Mouse (Mus musculus) limb, embryonic 12.5 days (tissue): ENCODE data around the gene D10Jhu81e. TPM values are rescaled to one million over a fixed set of nuclear protein-coding genes. Genes with fewer than 3 reads are reported as not detected.

Experiments
- ATAC-seq: fragments of 200-750 bp; cut with Nextera tagmentation; 2 replicates; pipeline ENCODE4 v1.8.0; 2017; ENCODE audit warnings: low read depth, moderate TSS enrichment; ENCODE audit not compliant: insufficient number of reproducible peaks, insufficient read depth, low FRiP score, low TSS enrichment
- H3K27ac ChIP-seq: fragments of 300-500 bp; sonication (generic); 2 replicates; pipeline ENCODE4 v1.5.1; 2016; ENCODE audit warnings: mild to moderate bottlenecking, moderate library complexity
- H3K27me3 ChIP-seq: fragments of 300-500 bp; sonication (generic); 2 replicates; pipeline ENCODE4 v1.6.1; 2016; ENCODE audit warnings: mild to moderate bottlenecking, moderate library complexity
- H3K36me3 ChIP-seq: fragments of 300-500 bp; sonication (generic); 2 replicates; pipeline ENCODE4 v1.6.1; 2016; ENCODE audit warnings: mild to moderate bottlenecking, moderate library complexity
- H3K4me1 ChIP-seq: fragments of 300-500 bp; sonication (generic); replicated peaks from 2 replicates; pipeline ENCODE4 v1.6.1; 2016
- H3K4me2 ChIP-seq: fragments of 300-500 bp; sonication (generic); 2 replicates; pipeline ENCODE4 v1.6.1; 2016; ENCODE audit warnings: mild to moderate bottlenecking, moderate library complexity
- H3K4me3 ChIP-seq: fragments of 300-500 bp; sonication (generic); replicated peaks from 2 replicates; pipeline ENCODE4 v1.5.1; 2016; ENCODE audit warnings: mild to moderate bottlenecking
- H3K9ac ChIP-seq: fragments of 300-500 bp; sonication (generic); replicated peaks from 2 replicates; pipeline ENCODE4 v1.6.1; 2016; ENCODE audit warnings: mild to moderate bottlenecking, moderate library complexity
- H3K9me3 ChIP-seq: fragments of 300-500 bp; sonication (generic); 2 replicates; pipeline ENCODE4 v1.6.1; 2016; ENCODE audit warnings: mild to moderate bottlenecking, moderate library complexity
- WGBS: fragments of 180-500 bp; shearing (Covaris S2); methylation state at CpG from one replicate; pipeline ENCODE4 v1.1.7; 2016; 5-methylcytosine and 5-hydroxymethylcytosine counted together
- polyA plus RNA-seq: library from polyadenylated mRNA; unstranded; fragments of >200 nt; fragmentation: Nextera tagmentation; extraction: Ambion mirVana; gene quantifications from 2 replicates; pipeline ENCODE4 v1.2.1, GENCODE M21; 2016

Gene D10Jhu81e
- polyA plus RNA-seq, 1 experiment from 2014 or later, result 34.0 TPM

DNA sequence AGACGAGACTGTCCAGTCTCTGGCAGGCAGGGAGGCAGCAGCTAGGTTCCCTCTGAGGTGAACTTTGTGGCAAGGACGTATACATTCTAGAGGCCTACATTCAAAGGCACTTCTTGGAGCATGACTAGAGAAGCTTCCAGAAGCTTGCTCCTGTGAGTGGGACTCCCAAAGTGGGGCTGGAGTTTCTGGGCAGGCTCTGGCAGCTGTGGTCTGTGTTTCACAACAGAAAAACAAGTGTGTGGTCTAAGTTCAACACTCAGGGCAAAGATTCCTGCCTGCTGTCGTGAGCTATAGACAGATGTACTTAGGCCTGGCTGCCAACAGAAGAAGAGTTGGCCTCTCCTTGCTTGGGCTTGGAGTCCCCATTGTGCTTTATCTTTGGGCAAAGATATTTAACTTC lies 28.7 kb downstream of the D10Jhu81e start:
- 74% methylated on average over 3 of the region's 3 CpGs for WGBS
- H3K4me2 ChIP-seq, result no peak overlapping the region
- no peaks in the 10 kb centered on the region for H3K36me3 ChIP-seq
- H3K27me3 ChIP-seq, result no peaks in the 10 kb centered on the region
- no peak overlapping the region for H3K27ac ChIP-seq
- H3K9me3 ChIP-seq, result no peaks in the 10 kb centered on the region
- ATAC-seq, result no peak
- no peak overlapping the region for H3K4me3 ChIP-seq
- H3K9ac ChIP-seq, result no peak overlapping the region
- H3K4me1 ChIP-seq, result 0 out of 2 replicates have a peak, but pooled peaks cover 8% of the 10 kb centered on the region

DNA sequence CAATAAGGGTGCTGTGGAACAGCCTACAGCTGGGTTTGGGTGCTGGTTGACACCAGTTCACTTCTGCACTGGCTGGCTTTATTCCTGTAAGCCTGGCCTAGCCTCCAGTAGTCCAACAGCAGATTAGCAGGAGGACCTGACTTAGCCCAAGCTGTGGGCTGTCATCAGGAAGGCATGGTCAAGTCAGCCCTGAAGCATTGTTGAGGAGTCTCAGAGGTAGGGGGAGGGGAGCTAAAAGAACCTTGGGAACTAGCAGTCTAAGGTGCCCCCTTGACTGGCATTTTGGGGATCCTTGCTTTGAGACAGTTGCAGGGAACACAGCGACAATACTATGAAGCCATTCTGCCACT lies 29.4 kb downstream of the D10Jhu81e start:
- WGBS, result 95% methylated on average over 1 of the region's 1 CpGs

DNA sequence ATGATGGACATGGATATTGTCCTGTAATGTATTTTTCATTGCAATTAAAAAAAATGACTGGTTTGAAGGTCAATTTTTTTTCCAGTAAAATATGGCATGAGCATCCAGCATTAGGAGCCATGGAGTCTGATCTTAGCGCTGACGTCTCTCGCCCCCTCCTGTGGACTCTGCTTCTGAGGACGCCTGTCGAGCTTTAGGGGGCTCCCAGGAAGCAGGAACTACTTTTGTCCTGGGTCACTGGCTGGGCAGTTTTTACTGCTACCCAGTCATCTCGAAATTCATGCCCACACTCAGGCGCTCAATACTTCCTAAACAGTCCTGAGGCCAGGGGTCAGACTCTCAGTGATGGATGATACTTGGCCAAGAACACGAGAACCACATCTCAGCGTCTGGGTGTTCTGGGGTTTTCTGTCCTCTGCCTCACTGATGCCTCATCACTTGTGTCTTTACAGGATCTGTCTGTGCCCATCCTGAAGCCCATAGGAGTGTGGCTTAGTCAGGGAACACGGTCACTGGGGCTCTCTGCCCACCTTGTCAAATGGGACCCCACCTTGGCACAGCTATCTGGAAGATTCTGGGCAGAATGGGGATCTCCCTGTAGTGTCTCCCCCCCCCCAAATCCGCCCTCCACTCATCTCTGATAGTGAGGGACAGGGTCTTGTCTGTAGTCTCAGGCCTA lies 29.9 kb downstream of the D10Jhu81e start:
- H3K27ac ChIP-seq, result no peak overlapping the region
- WGBS, result 75% methylated on average over 11 of the region's 11 CpGs

More for the DNA sequence above, 29.4 kb downstream of the D10Jhu81e start:
- H3K4me3 ChIP-seq, result no peak overlapping the region
- H3K36me3 ChIP-seq, result no peaks in the 10 kb centered on the region
- no peak for ATAC-seq
- no peak overlapping the region for H3K27ac ChIP-seq
- H3K9me3 ChIP-seq, result no peaks in the 10 kb centered on the region
- H3K4me2 ChIP-seq, result no peak overlapping the region
- H3K4me1 ChIP-seq, result peaks cover 12% of the 10 kb centered on the region
- no peak overlapping the region for H3K9ac ChIP-seq
- no peaks in the 10 kb centered on the region for H3K27me3 ChIP-seq

DNA sequence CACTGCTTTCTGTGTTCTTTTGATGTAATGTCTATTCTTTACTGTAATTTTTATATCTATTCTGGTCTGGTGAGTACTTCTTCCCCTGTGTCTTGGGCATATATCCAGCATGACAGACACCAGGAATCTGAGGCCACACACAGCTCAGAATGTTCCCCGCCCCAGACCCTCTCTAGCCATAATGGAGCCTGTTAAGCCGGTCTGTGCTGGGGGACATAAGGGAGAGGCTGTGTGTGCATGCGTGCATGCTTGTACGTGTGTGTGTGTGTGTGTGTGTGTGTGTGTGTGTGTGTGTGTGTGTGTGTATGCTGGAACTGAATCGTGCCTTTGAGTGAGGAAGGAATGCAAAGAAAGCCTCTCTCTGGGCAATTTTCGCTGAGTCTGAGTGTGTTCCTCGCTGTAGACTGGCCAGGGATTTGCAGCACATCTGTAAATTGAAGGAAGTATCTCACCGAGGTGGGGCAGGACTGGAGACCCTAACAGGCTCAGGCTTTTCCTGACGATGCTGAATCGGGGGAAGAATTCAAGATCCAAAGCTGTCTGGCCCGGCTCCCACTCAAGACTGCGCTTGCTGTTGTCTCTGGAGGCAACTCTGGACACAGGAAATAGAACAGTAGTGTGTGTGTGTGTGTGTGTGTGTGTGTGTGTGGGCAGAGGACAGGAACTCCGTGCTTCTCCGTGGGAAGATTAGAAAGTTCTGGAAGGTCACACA lies 30.6 kb downstream of the D10Jhu81e start:
- Histone ChIP-seq H3K27me3 (no peaks in the 10 kb centered on the region), H3K4me2 (no peak overlapping the region), H3K27ac (peak overlapping the region; percentile 64), H3K9me3 (no peaks in the 10 kb centered on the region), H3K9ac (no peak overlapping the region), H3K4me3 (no peak overlapping the region), H3K36me3 (no peaks in the 10 kb centered on the region), H3K4me1 (peaks cover 23% of the 10 kb centered on the region)
- 56% methylated on average over 14 of the region's 14 CpGs for WGBS
- ATAC-seq, result peak; percentile 54; the same call in 1 of the 2 replicates

More for the DNA sequence above, 29.9 kb downstream of the D10Jhu81e start:
- peaks cover 17% of the 10 kb centered on the region for H3K4me1 ChIP-seq
- no peak for ATAC-seq
- H3K27me3 ChIP-seq, result no peaks in the 10 kb centered on the region
- no peak overlapping the region for H3K4me3 ChIP-seq
- no peak overlapping the region for H3K9ac ChIP-seq
- H3K9me3 ChIP-seq, result no peaks in the 10 kb centered on the region
- no peaks in the 10 kb centered on the region for H3K36me3 ChIP-seq
- H3K4me2 ChIP-seq, result no peak overlapping the region

DNA sequence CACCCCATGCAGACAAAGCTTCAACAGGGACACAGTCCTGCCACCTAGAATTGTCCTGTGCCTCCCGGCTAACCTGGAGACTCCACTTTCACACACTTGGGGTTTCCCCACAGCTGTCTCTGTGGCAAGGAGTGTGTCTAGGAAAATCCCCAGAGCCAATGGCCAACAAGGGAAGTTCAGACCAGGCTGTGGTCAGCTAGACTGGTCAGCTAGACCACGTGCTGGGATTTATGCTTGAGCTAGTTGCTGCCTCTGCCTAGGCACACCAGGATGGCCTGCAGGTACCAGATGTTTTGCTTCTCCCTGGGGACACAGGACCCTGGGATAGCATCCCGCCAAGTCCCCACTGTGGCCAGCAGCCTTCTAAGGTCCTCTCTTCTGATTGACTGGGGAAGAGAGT lies 32.4 kb downstream of the D10Jhu81e start:
- no peak for ATAC-seq
- H3K9ac ChIP-seq, result no peak overlapping the region
- H3K27me3 ChIP-seq, result no peaks in the 10 kb centered on the region
- WGBS, result 81% methylated on average over 3 of the region's 3 CpGs
- H3K9me3 ChIP-seq, result no peaks in the 10 kb centered on the region
- no peak overlapping the region for H3K4me2 ChIP-seq
- no peak overlapping the region for H3K27ac ChIP-seq
- no peak overlapping the region for H3K4me3 ChIP-seq
- H3K4me1 ChIP-seq, result peaks cover 23% of the 10 kb centered on the region
- H3K36me3 ChIP-seq, result no peaks in the 10 kb centered on the region

DNA sequence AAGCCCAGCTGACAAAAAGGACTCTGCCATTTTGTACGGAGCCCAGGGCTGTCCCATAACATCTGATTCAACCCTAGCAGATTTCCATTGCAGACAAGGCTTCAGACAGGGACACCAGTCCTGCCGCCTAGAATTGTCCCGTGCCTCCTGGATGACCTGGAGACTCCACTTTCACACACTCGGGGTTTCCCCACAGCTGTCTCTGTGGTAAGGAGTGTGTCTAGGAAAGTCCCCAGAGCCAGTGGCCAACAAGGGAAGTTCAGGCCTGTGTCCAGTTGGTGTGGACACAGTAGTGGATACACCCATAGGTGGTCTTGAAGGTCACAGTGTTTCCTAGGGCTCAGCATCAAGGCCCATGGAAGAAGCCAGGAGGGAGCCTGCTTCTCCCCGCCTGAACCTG lies 33.6 kb downstream of the D10Jhu81e start:
- peaks cover 23% of the 10 kb centered on the region for H3K4me1 ChIP-seq
- no peaks in the 10 kb centered on the region for H3K36me3 ChIP-seq
- no peaks in the 10 kb centered on the region for H3K27me3 ChIP-seq
- 80% methylated on average over 5 of the region's 5 CpGs for WGBS
- H3K9ac ChIP-seq, result no peak overlapping the region
- ATAC-seq, result no peak
- no peak overlapping the region for H3K4me3 ChIP-seq
- no peaks in the 10 kb centered on the region for H3K9me3 ChIP-seq
- no peak overlapping the region for H3K27ac ChIP-seq
- H3K4me2 ChIP-seq, result no peak overlapping the region

DNA sequence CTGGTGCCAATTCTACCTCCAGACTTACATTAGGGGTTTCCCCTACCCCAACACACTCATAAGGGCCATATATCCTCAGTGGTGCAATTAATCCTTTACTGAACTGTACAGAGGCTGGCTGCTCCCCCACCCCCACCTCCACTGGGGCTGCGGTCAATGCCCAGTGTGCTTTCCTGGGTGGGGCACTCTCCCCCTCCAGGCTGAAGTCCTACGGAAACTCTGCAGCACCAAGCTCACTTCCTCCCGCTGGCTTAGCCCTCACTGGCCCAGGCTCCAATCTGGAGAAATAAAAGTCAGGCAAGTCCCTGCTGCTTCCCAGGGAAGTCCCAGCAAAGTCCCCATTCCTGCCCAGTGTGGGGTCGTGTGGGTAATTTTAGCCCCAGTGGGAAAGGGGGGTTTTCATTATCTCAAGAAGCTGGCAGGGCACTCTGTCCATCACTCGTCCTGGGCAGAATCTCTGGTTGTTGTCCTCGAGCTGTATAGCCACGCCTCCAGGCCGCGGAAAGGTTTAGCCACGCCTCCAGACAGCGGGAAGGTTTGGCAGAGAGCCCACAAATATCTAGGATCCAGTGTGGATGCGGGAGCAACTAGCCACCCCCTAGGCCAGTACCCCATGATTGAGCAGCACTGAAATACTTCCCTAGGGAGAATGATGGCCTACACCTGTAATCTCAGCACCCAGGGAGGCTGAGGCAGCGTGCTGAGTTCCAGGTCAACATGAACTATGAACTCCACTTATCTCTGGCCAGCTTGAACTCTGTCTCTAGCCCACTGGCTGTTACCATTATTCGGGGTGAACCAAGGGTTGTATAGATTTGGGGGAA lies 34.4 kb downstream of the D10Jhu81e start:
- Histone ChIP-seq H3K4me1 (peaks cover 23% of the 10 kb centered on the region), H3K4me2 (peak overlapping the region; percentile 48), H3K9ac (no peak overlapping the region), H3K27ac (peak overlapping the region; percentile 60; the same call in 1 of the 2 replicates), H3K27me3 (no peaks in the 10 kb centered on the region), H3K36me3 (no peaks in the 10 kb centered on the region), H3K9me3 (no peaks in the 10 kb centered on the region), H3K4me3 (peak overlapping the region; percentile 17)
- WGBS, result 14% methylated on average over 14 of the region's 14 CpGs
- peak; percentile 40 for ATAC-seq

DNA sequence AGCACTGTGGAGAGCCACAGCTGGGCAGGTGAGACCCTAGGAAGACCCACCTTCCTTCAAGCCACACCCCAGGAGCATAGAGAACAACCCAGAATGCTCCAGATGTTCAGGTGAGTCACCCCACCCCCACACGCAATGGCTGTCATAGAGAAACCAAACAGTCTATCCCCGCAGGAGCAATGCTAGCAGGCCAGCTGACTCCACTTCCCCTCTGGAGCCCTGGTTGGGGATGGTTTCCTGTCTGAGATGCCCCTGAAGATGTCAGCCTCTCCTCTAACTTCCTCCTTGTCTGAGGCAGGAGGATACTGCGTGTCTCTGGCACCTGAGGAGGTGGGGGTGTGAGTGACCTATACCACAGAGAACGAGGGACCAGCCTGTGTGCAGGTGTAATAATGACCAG lies 35.2 kb downstream of the D10Jhu81e start:
- WGBS, result 66% methylated on average over 4 of the region's 4 CpGs
- Histone ChIP-seq H3K9ac (no peak overlapping the region), H3K9me3 (no peaks in the 10 kb centered on the region), H3K4me3 (no peak overlapping the region), H3K4me1 (peaks cover 30% of the 10 kb centered on the region), H3K4me2 (no peak overlapping the region), H3K27ac (no peak overlapping the region), H3K36me3 (no peaks in the 10 kb centered on the region), H3K27me3 (no peaks in the 10 kb centered on the region)
- no peak for ATAC-seq

DNA sequence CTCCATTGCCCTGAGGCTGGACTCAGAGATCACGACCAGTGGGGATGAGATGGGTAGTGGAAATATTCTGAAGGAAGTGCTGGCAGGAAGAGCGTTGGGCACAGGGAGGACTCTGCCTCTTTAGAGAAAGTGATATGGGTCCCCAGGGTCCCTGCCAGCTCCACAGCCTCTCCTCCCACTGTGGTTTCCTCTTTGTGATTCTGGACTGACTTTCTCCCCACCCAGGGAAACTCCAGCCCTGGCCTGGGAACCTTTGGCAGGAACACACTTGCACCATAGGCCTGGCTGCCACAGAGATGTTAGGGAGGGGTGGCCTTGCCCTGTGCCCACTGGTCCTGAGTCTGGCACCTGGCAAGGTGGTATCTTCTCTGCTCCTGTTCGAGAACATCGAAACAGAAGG lies 39.6 kb downstream of the D10Jhu81e start:
- no peaks in the 10 kb centered on the region for H3K9me3 ChIP-seq
- H3K4me3 ChIP-seq, result no peak overlapping the region
- no peak overlapping the region for H3K9ac ChIP-seq
- no peaks in the 10 kb centered on the region for H3K36me3 ChIP-seq
- H3K4me1 ChIP-seq, result peaks cover 29% of the 10 kb centered on the region
- no peak for ATAC-seq
- 75% methylated on average over 4 of the region's 4 CpGs for WGBS
- H3K27me3 ChIP-seq, result no peaks in the 10 kb centered on the region
- H3K4me2 ChIP-seq, result no peak overlapping the region
- H3K27ac ChIP-seq, result no peak overlapping the region

DNA sequence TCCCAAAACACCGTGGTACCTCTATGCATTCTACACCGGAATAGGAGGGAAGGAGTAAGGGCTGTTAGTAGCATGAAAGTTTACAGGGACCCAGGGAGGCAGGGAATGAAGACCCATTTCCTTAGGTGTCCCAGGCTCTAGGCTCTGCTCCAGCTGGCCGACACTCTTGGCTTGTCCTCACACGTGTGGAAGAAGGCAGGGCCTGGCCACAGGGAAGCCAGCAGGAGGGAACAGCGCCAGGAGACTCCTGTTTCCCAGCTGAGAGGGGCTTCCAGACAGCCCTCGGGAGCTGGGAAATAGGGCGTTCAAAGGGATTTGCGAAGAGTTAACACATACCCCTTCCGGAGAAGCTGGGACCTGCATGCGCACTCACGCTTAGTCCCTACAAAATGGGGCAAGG lies 40.2 kb downstream of the D10Jhu81e start:
- no peak for ATAC-seq
- Histone ChIP-seq H3K27ac (no peak overlapping the region), H3K4me3 (no peak overlapping the region), H3K9ac (no peak overlapping the region), H3K27me3 (no peaks in the 10 kb centered on the region), H3K9me3 (no peaks in the 10 kb centered on the region), H3K4me1 (peaks cover 24% of the 10 kb centered on the region), H3K36me3 (no peaks in the 10 kb centered on the region), H3K4me2 (no peak overlapping the region)
- 36% methylated on average over 11 of the region's 11 CpGs for WGBS

DNA sequence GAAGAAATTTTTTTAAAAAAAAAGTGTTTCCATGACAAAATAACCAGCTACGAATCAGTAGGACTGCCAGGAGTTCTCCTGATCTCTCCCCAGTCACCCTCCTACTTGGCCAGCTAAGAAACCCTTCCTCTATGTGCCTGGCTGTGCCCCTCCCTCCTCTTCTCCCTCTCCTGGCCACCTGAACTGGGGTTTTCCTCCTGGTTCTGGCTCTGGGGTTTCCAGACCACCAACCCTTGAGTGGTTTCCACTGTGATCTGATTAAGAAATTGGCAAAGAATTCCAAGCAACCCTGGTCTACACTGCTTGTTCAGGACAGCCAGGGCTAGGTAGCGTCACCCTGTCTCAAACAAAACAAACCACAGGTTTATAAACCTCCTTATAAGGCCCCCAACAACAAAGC lies 40.9 kb downstream of the D10Jhu81e start:
- H3K4me3 ChIP-seq, result no peak overlapping the region
- ATAC-seq, result no peak
- no peaks in the 10 kb centered on the region for H3K27me3 ChIP-seq
- peaks cover 21% of the 10 kb centered on the region for H3K4me1 ChIP-seq
- no peak overlapping the region for H3K4me2 ChIP-seq
- no peaks in the 10 kb centered on the region for H3K9me3 ChIP-seq
- WGBS, result 74% methylated on average over 2 of the region's 2 CpGs
- no peak overlapping the region for H3K9ac ChIP-seq
- no peak overlapping the region for H3K27ac ChIP-seq
- no peaks in the 10 kb centered on the region for H3K36me3 ChIP-seq
